Mouse (Mus musculus) mammary gland, adult 2 months (tissue): Measurements from ENCODE around the gene Med15. TPM values are rescaled to one million over a fixed set of nuclear protein-coding genes. Genes with fewer than 3 reads are reported as not detected.

Experiments used
- polyA plus RNA-seq: library from polyadenylated mRNA; depleted of rRNA; stranded (reverse); fragments of >200 nt; gene quantifications from 2 replicates; pipeline ENCODE4 v1.2.3, GENCODE M21; 2012; ENCODE audit warnings: low replicate concordance; rRNA removed

Med15 gene
- polyA plus RNA-seq = 107 and 152 TPM in 2 replicates

DNA sequence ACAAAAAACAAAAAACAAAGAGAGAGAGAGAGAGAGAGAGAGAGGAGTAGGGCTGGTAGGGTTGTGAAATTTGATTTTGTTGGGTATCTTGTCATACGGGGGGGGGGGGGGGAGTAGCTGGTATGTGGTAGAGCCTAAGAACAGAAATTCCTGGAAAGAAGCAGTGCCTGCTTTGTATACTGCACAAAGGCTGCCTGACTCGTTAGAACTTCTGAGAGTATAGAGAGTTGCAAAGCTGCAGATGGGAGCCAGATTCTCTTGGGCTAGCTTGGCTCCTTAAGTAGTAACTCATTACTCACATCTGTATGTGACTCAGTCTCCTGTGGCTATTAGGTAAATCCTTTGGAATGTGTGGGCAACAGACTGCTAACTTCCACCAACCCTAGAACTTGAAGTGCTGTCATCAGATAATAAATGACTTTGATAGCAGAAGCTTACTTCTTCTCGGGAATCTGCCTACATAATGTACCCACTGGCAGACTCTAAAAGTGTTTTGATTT, at the start of gene Med15:
Gene Med15 (minus strand): TSS at position 51 of the 500 bp plus-strand sequence.

GRCm38 (mm10) chr16:17759344-17759773, 26.7 kb upstream of the Med15 start, which contains the start of gene Klhl22:
TSS of gene Klhl22 (plus strand) at chr16:17759618.

DNA sequence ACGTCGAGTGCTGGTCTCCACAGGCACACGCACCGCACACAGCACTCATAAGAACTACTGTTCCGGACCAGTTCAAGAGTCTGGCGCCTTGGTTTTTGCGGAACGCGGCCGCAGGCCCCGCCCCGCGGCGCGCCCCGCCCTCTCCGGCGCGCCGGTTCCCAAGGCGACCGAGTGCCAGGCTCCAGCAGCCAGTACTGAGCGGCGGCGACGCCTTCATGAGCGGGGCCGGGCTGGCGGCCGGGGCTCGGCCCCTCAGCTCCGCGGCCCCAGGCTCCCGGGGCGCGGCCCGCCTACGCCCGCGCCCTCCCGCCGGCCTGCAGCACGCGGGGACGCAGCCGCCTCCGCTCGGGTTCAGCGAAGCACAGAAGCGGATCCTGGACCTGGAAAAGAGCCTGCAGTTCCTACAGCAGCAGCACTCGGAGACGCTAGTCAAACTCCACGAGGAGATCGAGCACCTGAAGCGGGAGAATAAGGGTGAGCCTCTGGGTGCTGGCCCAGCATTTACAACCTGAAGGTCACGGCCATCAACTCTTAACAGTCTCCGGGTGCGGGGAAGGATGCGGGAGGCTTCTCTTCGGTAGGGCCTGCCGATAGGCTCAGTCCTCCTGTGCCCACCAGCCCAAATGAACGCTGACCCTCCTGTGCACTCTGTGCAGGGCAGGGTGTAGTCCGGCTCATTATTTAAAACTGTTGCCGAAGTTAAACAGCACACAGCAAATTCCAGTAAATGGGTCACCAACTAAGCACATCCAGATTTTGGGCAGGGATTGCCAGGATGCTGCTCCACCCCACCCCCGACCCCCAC, 86.2 kb downstream of the Med15 start, which contains the start of gene Ccdc74a:
Gene Ccdc74a (plus strand): TSS at position 161 of the 805 bp plus-strand sequence.

DNA sequence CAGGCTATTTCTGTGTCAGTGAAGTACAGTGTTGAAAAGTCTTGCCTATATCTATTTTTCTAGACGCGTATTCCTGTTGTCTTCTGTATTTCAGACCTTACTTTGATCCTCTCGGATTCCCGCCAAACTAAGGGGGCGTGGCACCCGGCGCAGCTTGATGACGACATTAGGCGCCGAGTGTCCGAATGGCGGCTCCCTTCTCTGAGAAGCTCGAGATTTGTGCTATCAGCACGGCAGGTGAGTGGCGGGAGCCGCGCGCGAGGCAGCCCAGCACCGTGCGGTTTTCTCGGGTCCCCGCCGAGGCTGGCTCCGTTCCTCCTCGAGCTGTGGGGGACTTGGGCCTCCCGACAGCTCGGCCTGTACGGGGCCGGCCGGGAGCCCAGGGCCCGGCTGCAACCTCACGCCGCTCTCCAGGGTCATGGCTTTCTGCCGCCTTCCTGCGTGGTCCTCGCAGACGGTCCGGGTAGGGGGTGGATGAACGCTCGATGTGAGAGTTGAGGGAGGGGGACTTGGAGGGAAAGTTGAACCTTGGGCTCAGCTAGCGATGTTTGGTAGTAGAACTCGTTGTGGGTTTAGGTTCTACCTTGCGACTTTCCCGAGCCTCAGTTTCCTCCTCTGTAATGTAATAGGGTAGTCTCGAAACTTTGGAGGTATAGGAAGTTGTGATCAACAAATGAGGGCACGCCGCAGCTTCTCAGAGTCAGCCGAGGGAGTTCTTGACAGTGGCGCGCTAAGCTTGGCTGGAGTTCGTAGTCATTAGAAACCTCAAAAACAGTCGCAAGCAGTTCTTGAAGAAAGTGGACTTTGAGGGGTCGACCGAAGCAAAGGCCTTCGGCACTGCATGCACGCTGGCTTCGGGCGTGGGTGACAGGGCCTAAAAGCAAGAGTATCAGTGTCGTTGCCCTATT, 113.2 kb downstream of the Med15 start, which contains the start of gene Smpd4:
Gene Smpd4 (plus strand): TSS at position 157 of the 908 bp plus-strand sequence.

Other genes with a start within 250 kb of the Med15 start
- gene Aifm3, start 243.3 kb downstream of the Med15 start, polyA plus RNA-seq = 1.8 and 1.9 TPM in 2 replicates
- 229 and 242 TPM in 2 replicates for gene Lztr1, start 224.2 kb downstream of the Med15 start, polyA plus RNA-seq
- gene Thap7, start 201.8 kb downstream of the Med15 start, polyA plus RNA-seq = 63.3 and 113 TPM in 2 replicates
- gene Lrrc74b, start 171.6 kb downstream of the Med15 start, polyA plus RNA-seq = 0.39 and 2.4 TPM in 2 replicates
- 4.2 and 10.2 TPM in 2 replicates for gene P2rx6, start 171.0 kb downstream of the Med15 start, polyA plus RNA-seq
- 17.6 and 17.9 TPM in 2 replicates for gene Slc7a4, start 149.7 kb downstream of the Med15 start, polyA plus RNA-seq
- gene Smpd4, start 113.5 kb downstream of the Med15 start, polyA plus RNA-seq = 59.9 and 85.5 TPM in 2 replicates
- gene Ccdc74a, start 86.4 kb downstream of the Med15 start, polyA plus RNA-seq = 0.78 and 1.2 TPM in 2 replicates
- gene Klhl22, start 26.7 kb upstream of the Med15 start, polyA plus RNA-seq = 66.6 and 67.6 TPM in 2 replicates
- gene Scarf2, start 64.4 kb upstream of the Med15 start, polyA plus RNA-seq = 36.3 and 97.6 TPM in 2 replicates
- gene B830017H08Rik, start 100.2 kb upstream of the Med15 start, polyA plus RNA-seq = 0.12 TPM in 1 of 2 replicates, not detected in the other
- 8.6 and 10.7 TPM in 2 replicates for gene Car15, start 105.5 kb upstream of the Med15 start, polyA plus RNA-seq
- gene Gm20518, start 158.8 kb upstream of the Med15 start, polyA plus RNA-seq = 1.3 and 1.9 TPM in 2 replicates
- gene Tssk1, start 161.3 kb upstream of the Med15 start, polyA plus RNA-seq = 0.04 TPM in 2 replicates
- gene Dgcr2, start 165.7 kb upstream of the Med15 start, polyA plus RNA-seq = 134 and 177 TPM in 2 replicates
- not detected in 2 replicates for gene Tssk2, start 165.7 kb upstream of the Med15 start, polyA plus RNA-seq
- gene Ess2, start 178.5 kb upstream of the Med15 start, polyA plus RNA-seq = 25.5 and 28.3 TPM in 2 replicates
- gene Gsc2, start 182.2 kb upstream of the Med15 start, polyA plus RNA-seq = 0.10 TPM in 1 of 2 replicates, not detected in the other
- gene Slc25a1, start 195.3 kb upstream of the Med15 start, polyA plus RNA-seq = 1,302 and 1,655 TPM in 2 replicates
- gene Vpreb2, start 247.5 kb upstream of the Med15 start, polyA plus RNA-seq = 0.40 TPM in 1 of 2 replicates, not detected in the other